Mouse (Mus musculus) layer of hippocampus, adult 2 months (tissue): ENCODE results near the gene Slc35b2. TPM values are rescaled to one million over a fixed set of nuclear protein-coding genes. Genes with fewer than 3 reads are reported as not detected.

Source experiments
- DNase-seq, 2 experiments: peaks; one replicate each; pipeline ENCODE4 v3.0.0; 2022; ENCODE audit warnings: low spot score in 2 of 2
- H3K27ac ChIP-seq: fragments of 200-600 bp; 2 replicates; pipeline ENCODE4 v1.8.1; 2022
- H3K4me3 ChIP-seq: fragments of 200-600 bp; 2 replicates; pipeline ENCODE4 v1.8.1; 2022; ENCODE audit warnings: mild to moderate bottlenecking
- CTCF ChIP-seq: fragments of 200-600 bp; conservative IDR thresholded peaks from 2 replicates; pipeline ENCODE4 v1.8.1; 2022; ENCODE audit warnings: antibody characterized with exemption, mild to moderate bottlenecking, moderate library complexity
- long read RNA-seq, 2 experiments: library from polyadenylated mRNA; stranded (forward); transcript quantifications; one replicate each; pipeline ENCODE4 v2.0.0; 2021; ENCODE audit warnings: borderline mapping rate in 2 of 2
- total RNA-seq, 2 experiments: library from RNA; stranded (reverse); gene quantifications; 2 replicates each; pipeline ENCODE4 v1.2.3; 2021

Slc35b2 gene
- 10 to 100 TPM; 31.1 to 31.8 TPM for total RNA-seq
- long read RNA-seq, experiment 1, transcript Slc35b2-205 (4 exons, 1,906 nt) = major isoform, 42 of 55 reads
- long read RNA-seq, experiment 1, partial matches to known transcripts = 5 of 55 reads
- long read RNA-seq, experiment 1, other reads (novel, unspliced or antisense) = 5 of 55 reads
- long read RNA-seq, experiment 2, transcript Slc35b2-205 (4 exons, 1,906 nt) = major isoform, 50 of 63 reads
- long read RNA-seq, experiment 2, partial matches to known transcripts = 0 of 63 reads
- long read RNA-seq, experiment 2, other reads (novel, unspliced or antisense) = 8 of 63 reads

- DNase-seq = peak; percentile 94 to 95
- TF ChIP-seq CTCF = peak; percentile 89
- Histone ChIP-seq H3K4me3 (peak within 1 kb of the TSS; percentile 93), H3K27ac (peak within 1 kb of the TSS; percentile 94)
Observed at GRCm38 (mm10) chr17:45563655-45564530, at the start of gene Slc35b2. Slc35b2 (plus strand) TSS chr17:45563874.

- no peak overlapping the region for H3K27ac ChIP-seq
- no peak overlapping the region for H3K4me3 ChIP-seq
- no peak for DNase-seq
- no peak for TF ChIP-seq CTCF
Observed at GRCm38 (mm10) chr17:45515204-45515726, 48.4 kb upstream of the Slc35b2 start.

GRCm38 (mm10) chr17:45515806-45516205 lies 47.9 kb upstream of the Slc35b2 start:
- no peak for TF ChIP-seq CTCF
- H3K4me3 ChIP-seq = no peak overlapping the region
- H3K27ac ChIP-seq = no peak overlapping the region
- no peak for DNase-seq

- H3K4me3 ChIP-seq = no peak overlapping the region
- no peak overlapping the region for H3K27ac ChIP-seq
- peak; percentile 79 to 88 for DNase-seq
- TF ChIP-seq CTCF = peak; percentile 98
Observed at GRCm38 (mm10) chr17:45516488-45516887, 47.2 kb upstream of the Slc35b2 start.

- Histone ChIP-seq H3K27ac (no peak overlapping the region), H3K4me3 (no peak overlapping the region)
- DNase-seq = no peak
- no peak for TF ChIP-seq CTCF
Observed at GRCm38 (mm10) chr17:45517135-45517534, 46.5 kb upstream of the Slc35b2 start.

GRCm38 (mm10) chr17:45517549-45518215 lies 46.0 kb upstream of the Slc35b2 start:
- Histone ChIP-seq H3K4me3 (no peak overlapping the region), H3K27ac (no peak overlapping the region)
- TF ChIP-seq CTCF = no peak
- no peak for DNase-seq

GRCm38 (mm10) chr17:45518766-45519475 lies 44.8 kb upstream of the Slc35b2 start:
- H3K4me3 ChIP-seq = no peak overlapping the region
- no peak for TF ChIP-seq CTCF
- DNase-seq = no peak
- H3K27ac ChIP-seq = no peak overlapping the region

- DNase-seq = no peak
- Histone ChIP-seq H3K27ac (no peak overlapping the region), H3K4me3 (no peak overlapping the region)
- TF ChIP-seq CTCF = no peak
Observed at GRCm38 (mm10) chr17:45520136-45520535, 43.5 kb upstream of the Slc35b2 start.

- DNase-seq = no peak
- H3K4me3 ChIP-seq = no peak within 1 kb of the TSS; the same call in 1 of the 2 replicates
- TF ChIP-seq CTCF = no peak
- no peak within 1 kb of the TSS for H3K27ac ChIP-seq
Observed at GRCm38 (mm10) chr17:45523263-45523662, 40.4 kb upstream of the Slc35b2 start, which contains the start of gene Tcte1. Tcte1 (plus strand) TSS chr17:45523434.

- no peak for DNase-seq
- Histone ChIP-seq H3K27ac (no peak overlapping the region), H3K4me3 (no peak overlapping the region)
- no peak for TF ChIP-seq CTCF
Observed at GRCm38 (mm10) chr17:45524961-45525360, 38.7 kb upstream of the Slc35b2 start.

- no peak for DNase-seq
- no peak for TF ChIP-seq CTCF
- no peak overlapping the region for H3K27ac ChIP-seq
- H3K4me3 ChIP-seq = no peak overlapping the region
Observed at GRCm38 (mm10) chr17:45526571-45526970, 37.1 kb upstream of the Slc35b2 start.

- H3K27ac ChIP-seq = peak overlapping the region; percentile 65; the same call in 1 of the 2 replicates
- DNase-seq = peak in 1 of 2 experiments; percentile 60
- TF ChIP-seq CTCF = no peak
Observed at GRCm38 (mm10) chr17:45530346-45530782, 33.3 kb upstream of the Slc35b2 start.

More at GRCm38 (mm10) chr17:45530346-45530782, 33.3 kb upstream of the Slc35b2 start:
- H3K4me3 ChIP-seq = no peak overlapping the region
